Mouse (Mus musculus) retina, embryonic 14.5 days (tissue): Measurements from ENCODE around the gene Eif4g2.

Source experiments
- DNase-seq: peaks from one replicate; pipeline ENCODE4 v3.0.0-alpha.2; 2015; ENCODE audit warnings: low spot score

Eif4g2 gene

GRCm38 (mm10) chr7:111069439-111070166 lies 13.2 kb downstream of the Eif4g2 start:
- DNase-seq = no peak

- DNase-seq = no peak
These were observed 14.6 kb downstream of the Eif4g2 start for GRCm38 (mm10) chr7:111068181-111068580.

GRCm38 (mm10) chr7:111062971-111063370 lies 19.9 kb downstream of the Eif4g2 start:
- no peak for DNase-seq

DNA sequence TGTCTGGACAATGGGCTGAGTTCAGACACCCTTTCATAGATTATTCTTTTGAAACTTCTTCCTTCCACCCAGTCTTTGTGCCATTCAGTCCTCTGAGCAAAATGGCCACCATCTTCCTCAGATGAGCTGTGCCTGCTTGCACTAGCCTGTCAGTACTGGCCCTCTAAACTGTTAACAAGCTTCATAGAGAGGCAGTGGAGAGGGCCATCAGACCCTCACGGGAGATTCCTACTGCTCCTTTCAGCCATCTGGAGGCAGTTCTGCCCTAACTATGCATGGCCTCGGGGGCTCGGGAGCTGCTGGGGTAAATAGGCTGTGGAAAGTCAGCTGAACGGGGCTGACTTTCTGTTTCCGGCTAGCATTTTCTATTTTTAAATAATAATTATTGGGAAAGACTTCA lies 23.3 kb downstream of the Eif4g2 start:
- no peak for DNase-seq

GRCm38 (mm10) chr7:111055984-111056657 lies 26.7 kb downstream of the Eif4g2 start:
- DNase-seq = no peak

GRCm38 (mm10) chr7:111055221-111055620 lies 27.6 kb downstream of the Eif4g2 start:
- no peak for DNase-seq

DNA sequence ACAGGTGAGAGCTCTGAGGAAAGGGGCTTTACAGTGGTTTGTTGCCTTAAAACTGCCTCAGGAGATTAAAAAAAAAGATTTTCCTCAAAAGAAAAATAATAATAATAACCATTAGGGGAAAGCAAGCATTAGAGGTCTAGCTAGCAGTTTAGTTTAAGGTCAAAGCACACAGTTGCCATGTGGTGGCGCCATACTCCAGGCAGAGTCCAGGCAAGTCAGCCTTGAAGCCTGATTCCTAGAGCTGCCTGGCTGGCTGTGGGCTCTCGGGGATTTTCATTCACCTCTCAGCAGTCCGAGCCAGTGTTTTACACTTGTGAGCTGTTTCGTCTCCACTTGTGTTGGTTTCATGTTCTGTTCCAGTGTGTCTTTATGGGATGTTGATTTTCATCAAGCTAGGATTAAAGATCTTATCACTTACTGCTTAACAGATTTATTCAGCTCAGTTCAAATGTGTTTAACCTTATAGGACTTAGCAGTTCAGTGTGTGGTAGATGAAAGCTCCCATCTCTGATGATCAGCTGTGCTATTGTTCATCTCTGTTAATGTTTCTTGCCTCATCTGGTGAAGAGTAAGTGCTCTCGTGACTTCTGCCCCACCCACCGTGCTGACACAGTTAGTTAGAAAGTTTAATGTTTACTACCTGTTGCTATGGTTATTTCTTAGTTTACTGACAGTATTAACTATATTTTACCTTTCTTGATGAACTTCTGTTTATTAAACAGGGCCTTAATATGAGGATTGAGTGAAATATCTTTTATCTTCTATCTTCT lies 33.0 kb downstream of the Eif4g2 start:
- peak; percentile 75 for DNase-seq

GRCm38 (mm10) chr7:111048920-111049319 lies 33.9 kb downstream of the Eif4g2 start:
- no peak for DNase-seq

- no peak for DNase-seq
These were observed 53.7 kb downstream of the Eif4g2 start for GRCm38 (mm10) chr7:111029046-111029553.

- peak; percentile 94 for DNase-seq
These were observed 54.4 kb downstream of the Eif4g2 start, which contains the start of gene Ctr9 for GRCm38 (mm10) chr7:111028281-111029045. TSS of gene Ctr9 (plus strand) at chr7:111028951.

DNA sequence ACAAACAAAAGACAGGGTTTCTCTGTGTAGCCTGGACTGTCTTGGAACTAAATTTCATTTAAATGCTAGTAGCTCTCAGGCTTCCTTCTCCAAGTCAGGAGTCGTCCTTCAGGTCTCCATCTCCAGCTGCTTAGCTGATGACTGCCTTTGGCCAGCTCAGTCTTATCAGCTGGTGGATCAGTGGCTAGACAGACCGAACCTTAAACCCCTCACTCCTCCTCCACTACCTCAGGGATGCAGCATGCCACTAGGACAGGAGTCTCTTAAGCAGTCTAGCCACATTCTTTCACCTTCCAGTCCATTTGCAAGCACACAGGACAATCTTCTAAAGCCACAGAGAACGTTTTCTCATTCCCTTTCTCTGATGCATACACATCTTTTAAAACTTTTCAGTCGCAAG lies 57.9 kb downstream of the Eif4g2 start:
- no peak for DNase-seq

DNA sequence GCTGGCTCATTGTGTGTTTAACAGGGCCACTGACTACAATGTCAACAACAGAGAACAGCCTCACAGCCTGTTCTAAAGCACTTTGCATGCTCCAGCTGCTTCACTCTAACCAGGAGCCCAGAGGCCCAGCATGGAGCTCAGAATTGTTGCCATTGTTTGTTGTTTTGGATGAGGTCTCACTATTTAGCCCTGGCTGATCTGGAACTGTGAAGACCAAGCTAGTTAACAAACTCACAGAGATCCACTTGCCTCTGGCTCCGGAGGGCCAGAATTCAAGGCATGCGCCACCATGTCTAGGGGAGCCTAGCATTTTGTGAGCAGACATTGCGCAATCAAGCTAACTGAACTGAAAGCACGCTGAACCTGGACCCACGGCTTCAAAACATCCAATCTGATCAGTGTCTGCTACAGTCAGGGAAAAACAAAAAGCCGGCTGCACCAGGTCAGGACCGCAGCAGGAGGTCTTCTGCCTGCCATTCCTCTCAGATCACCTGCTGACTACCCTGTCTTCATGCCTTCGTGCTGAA lies 58.7 kb downstream of the Eif4g2 start:
- DNase-seq = peak; percentile 53

GRCm38 (mm10) chr7:111020814-111021213 lies 62.0 kb downstream of the Eif4g2 start:
- no peak for DNase-seq
